Mouse (Mus musculus) NIH3T3 (cell line): ENCODE results near the gene Ick.
A peak's percentile ranks its signal among the peaks of the same experiment; 100 is the strongest.

ENCODE experiments used
- DNase-seq: peaks from one replicate; pipeline ENCODE4 v3.0.0-alpha.2; 2012; ENCODE audit warnings: low read depth

The Ick gene

DNA sequence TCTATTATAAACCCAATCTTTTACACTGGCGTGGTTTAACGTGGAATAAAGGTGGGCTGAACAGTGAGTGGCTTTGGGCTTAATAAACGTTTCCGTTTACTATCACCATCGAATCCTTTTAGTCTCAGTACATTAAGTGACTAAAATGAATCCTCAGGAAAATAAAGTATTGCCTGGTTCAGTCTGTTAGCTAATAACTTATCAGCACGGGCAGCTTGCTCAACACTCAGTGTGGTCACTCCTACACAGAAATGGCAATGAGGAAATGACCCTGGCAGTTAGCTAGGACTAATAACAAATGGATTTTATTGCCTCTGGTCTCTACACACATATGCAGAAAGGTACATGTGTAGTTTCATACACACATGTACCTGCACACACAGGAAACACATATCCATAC is 4.0 kb upstream of the Ick start:
- DNase-seq: no peak

DNA sequence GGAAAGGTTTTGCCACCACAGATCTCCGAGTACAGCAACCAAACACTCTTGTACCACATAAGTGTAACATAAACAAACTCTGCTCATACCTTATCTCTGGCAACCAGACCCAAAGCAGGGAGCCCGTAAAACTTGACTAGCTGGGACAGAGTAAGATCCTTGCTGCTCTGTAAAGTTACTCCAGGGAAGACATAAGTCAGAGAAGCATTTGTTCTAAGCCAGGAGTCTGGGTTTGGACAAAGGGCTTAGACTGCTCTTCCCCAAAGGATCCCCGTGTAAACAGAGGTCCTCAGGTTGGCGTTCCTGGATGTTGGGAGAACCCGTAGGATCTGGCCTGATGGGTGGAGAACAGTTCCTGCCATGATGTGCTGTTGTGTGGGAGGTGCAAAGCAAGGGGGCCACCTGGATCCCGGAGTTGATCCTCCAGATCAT is 3.5 kb upstream of the Ick start:
- DNase-seq: no peak

DNA sequence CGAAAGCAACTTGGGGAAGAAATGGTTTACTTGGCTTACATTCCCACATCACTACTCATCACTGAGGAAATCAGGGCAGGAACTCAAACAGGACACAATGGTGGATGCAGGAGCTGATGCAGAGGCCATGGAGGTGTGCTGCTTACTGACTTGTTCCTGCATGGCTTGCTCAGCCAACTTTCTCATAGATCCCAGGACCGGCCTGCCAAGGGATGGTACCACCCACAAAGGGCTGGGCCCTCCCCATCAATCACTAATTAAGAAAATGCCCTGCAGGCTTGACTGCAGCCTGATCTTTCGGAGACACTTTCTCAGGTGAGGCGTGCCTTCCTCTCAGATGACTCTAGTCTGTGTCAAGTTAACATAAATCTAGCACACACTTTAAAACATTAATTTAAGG is 2.2 kb upstream of the Ick start:
- peak; percentile 7 for DNase-seq

DNA sequence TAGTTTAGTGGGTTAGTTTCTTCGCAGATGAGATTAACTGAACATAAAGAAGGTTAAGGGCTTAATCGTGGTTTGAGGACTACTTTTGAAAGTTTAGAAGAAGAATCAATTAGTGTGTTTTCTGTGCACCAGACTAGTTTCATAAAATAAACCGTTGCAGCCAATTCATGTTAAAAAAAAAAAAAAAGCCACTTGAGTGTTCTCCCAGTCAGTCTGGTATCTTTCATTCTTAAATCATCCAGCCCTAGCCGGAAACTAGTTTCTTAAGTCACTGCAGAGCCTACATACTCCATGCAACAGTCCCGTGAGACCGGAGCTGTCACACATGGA is 1.4 kb upstream of the Ick start:
- DNase-seq: no peak

DNA sequence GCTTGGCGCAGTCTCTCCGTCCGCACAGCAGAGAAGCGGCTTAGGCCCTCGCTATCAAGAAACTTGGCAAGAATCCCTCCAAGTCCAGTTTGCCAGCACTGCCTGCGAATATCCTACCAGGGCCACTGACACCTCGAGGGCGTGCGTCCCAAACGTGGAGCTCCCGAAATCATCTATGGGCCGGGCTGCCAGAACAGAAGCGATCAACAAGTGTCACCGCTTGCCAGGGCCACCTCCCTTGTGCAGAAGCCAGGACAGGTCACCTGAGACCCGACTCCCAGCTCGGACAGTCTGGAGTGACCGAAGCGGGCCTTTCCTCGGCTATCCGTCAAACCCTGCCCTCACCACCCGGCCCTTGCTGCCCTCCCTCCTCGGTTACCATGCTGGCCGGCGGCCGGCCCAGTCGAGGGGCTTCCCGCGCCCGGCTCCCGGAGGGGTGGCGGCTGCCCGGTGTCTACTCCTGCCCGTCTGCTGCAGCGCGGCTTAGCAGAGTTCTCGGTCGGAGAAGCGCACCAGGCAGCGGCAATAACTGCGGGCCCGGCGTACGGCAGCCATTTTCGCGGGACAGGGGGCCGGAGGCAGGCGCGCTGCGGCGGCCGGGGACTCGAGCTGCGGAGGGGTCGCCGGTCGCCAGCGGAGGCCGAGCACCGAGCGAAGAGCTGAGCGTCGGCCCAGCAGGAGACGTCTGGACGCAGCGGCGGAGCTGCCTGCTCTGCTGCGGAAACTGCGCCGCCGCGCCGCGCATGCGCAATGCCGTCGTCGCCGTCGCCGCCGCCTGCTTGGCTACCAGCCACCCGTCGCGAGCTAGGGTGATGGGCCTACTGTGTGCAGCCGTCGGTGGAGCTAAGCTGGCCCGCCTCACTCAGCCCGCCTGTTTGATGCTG is 838 bp upstream of the Ick start:
- DNase-seq: peak; percentile 82

- DNase-seq: peak; percentile 12
Observed at GRCm38 (mm10) chr9:78109656-78110055, 664 bp downstream of the Ick start.

DNA sequence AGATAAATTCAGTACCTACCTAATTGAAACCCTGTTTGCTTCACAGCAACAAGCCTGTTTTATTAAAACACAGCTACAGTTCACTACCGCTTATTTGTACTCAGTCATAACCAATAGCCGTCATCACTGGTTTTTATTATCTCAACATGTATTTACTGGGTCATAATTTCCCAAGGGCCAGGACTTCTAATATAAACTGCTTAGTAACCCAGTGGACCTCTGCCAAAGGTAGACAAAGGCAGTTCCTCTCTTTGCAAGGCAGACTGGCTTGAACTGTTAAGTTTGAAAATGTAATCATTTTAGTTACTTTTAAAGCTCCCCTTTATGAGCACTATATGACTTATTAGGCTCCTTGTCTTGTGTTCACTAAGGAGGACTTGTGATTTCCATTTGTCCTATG is 2.5 kb downstream of the Ick start:
- DNase-seq: peak; percentile 60

DNA sequence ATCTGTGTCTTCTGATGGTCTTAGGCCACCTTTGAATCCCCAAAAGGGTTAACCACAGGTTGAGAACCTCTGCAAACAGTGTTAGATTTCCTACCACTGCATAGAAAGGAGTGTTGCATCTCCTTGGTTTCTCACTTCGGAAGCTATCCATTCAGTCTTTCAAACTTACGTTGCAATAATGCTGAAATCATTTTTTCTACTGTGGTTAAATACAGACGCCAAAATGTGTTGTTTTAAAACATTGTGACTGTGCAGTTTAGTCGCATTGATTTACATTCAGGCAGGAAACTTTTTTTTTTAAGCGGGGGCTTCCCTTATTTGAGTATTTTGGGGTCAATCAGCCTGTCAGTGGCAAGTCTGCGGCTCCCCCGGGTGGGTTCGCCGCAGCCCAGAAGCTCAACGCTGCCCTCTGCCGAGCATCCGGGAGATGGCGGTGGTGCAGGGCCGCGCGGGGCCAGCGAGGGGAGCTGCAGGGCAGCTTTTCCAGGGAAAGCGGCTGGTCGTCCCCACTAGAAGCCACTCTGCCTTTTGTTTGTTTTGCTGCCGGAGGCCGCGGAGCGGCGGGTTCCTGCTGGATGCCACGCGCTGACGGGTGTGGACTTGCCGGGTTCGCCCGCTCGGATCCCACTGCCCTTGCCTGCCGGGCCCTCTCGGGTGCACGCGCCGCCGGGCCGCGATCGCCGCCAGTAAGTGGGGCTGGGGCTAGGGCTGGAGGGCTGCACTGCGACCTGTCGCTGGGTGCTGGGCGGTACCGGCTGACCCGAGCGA is 4.0 kb downstream of the Ick start:
- peak; percentile 91 for DNase-seq

DNA sequence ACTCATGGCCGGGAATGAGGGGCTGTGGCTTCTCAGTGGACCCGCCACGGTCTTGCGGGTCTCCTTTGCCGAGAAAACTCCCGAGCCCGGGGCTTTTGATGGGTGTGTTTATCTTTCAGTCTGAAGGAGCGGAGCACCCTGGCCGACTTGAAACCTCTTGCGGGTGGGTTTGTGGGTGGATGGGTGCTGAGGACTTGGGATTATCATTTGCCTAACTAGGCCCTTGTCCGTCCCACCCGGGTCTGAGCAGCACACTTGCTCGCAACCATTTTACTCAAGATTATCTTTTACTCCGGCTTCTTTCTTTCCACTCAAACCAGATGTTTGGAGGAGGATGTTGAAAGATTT is 4.5 kb downstream of the Ick start:
- DNase-seq: peak; percentile 31

GRCm38 (mm10) chr9:78115746-78116145 is 6.8 kb downstream of the Ick start:
- DNase-seq: peak; percentile 19

GRCm38 (mm10) chr9:78117690-78118089 is 8.7 kb downstream of the Ick start:
- DNase-seq: no peak

DNA sequence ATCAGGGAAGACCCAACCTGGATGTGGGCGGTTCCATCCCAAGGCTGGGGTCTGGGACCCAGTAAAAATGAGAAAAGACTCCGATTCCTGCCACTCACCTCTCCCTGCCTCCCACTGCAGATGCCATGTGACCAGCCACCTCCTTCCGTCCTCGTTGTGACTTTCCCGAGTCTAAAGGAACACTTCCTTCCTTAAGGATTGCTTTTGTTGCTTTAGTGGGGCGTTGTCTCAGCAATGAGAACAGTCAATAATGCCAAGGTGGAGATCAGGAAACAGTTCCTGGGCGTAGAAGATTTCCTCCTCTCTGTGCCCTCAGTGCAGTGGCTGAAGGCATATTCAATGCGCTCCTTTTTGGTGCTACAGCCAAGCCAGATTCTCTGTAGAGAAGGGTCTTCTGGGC is 12.4 kb downstream of the Ick start:
- no peak for DNase-seq

GRCm38 (mm10) chr9:78121985-78122384 is 13.0 kb downstream of the Ick start:
- DNase-seq: no peak

DNA sequence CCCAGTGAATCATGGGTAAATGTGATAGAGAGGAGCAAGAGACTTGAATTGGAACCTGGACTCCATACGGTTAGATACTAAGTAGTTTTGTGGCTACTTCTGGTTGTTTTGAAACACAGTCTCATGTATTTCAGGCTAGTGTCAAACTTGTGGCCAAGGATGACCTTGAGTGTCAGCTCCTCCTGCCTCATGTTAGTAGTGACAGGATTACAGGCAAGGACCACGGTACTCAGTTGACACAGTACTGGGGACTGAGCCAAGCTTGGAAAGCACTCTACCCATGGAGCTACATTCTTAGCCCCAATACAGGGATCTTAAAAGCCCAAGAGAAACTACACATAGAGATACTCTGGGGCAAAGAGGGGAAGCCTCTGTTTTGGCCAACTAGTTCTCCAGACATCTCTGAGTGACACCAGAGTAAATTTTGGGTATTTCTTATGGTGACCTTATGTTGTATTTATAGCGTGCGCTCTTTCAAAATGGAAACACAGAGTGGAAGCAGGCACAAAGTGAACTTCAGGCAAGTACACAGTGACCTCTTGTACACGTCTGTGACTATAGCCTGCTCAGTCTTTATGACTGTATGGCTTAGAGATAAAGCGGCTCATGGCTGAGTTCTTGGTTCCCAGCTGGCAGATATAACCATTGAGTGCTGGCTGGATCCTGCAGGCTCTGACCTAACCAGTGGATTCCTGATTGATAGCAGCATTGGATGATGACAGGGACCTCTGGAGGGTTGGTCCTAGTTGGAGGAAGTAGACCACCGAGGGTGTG is 14.1 kb downstream of the Ick start:
- DNase-seq: no peak

GRCm38 (mm10) chr9:78124297-78124696 is 15.3 kb downstream of the Ick start:
- no peak for DNase-seq

DNA sequence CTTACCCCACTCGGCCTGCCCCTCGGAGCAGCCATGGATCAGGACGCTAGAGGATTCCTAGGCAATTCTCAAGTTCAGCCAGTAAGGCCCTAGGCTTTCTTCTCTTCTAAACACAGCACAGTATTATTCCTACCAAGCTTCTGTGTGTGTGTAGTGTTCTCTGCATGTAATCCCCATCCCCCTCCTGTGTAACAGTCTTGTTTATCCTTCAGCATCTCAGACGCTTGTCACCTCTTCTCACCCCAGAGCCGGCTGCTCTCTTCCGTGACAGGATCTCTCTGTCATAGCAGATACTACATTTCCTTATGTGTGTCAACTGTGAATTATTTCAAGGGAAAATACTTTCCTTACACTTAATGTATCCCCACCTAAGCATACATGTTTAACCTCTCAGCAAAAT is 17.0 kb downstream of the Ick start:
- DNase-seq: no peak

DNA sequence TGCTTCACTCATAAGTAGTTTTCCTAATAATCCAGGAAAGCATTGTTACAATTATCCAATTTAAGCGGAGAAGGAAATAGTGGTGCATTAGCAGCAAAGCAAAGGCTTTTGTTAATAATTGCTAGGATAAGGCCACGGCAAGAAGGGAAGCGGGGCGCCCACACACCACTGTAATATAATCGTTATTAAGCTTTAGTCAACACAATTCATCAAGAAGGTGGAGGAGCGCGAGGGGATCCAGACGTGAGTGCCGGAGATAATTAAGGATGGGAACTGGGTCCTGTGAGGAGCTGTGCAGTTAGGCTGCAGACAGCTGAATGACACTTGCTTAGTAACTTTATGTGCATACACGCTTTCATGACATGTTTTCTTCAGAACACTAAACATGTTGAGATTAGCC is 17.7 kb downstream of the Ick start:
- no peak for DNase-seq

DNA sequence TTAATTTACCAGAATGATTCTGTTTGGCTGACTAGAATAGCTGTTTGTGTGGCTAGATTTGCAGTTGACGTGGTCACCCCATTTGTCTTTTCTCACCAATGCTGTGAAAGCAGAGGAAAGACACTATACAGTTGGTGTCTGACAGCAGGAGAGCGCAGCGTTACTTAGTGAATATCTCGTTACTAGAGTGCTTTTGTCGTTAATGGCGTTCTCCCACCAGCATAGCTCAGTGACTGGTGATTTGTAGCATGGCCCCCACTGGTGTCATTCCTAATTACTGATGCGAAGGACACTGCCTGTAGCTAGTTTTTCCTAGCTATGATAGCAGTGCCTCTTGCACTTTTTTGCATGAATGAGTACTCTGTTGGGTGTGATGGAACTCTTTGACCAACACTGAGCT is 26.7 kb downstream of the Ick start:
- DNase-seq: no peak

- peak; percentile 40 for DNase-seq
Observed at GRCm38 (mm10) chr9:78138044-78138676, 29.2 kb downstream of the Ick start.

DNA sequence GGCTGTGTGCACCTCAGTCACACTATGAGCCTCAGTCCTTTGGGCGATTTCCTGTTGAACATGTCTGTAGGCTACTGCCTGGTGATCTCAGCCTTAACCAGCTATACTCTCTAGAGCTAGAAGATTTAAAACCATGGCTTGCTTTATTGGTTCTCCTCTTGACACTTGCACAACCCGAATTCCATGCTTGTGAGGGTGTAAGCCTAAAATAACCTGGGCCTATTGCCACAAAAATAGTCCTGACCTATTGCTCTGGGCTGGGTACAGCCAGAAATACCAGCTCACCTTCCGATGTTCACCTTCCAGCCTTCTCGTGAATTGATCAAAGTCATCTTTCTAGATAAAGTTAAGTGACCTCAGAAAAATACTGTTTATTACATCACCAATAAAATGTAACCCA is 30.5 kb downstream of the Ick start:
- peak; percentile 45 for DNase-seq

- DNase-seq: no peak
Observed at GRCm38 (mm10) chr9:78146099-78146498, 37.1 kb downstream of the Ick start.

DNA sequence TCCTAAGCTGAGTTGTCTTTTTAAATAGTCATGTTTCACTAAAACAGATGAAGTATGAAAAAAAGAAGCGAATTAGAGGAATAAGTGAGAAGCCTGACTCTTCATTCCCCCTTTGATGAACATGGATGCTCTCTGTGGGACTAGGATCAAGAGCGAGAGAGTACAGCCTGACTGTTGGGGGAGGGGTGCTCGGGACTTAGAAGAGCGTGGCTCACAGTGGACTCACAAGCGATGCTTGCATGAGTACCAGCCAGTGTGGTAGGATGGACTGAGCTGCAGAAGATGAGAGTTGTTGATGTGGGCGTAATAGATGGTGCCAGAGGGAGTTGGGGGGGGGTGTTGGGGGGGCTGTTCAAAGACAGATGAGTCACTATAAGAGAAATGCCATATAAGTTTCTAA is 37.6 kb downstream of the Ick start:
- DNase-seq: peak; percentile 38
